Mouse (Mus musculus) bone marrow macrophage, adult 2 months (primary cell): ENCODE measurements at regions not wholly inside any gene's neighbourhood (a gene's known extent, or its start where the extent isn't known, plus 50 kb on each side); places are given as distances from the start of the nearest gene placed in this dataset.

Experiments
- H3K27ac ChIP-seq: 2 replicates; pipeline ENCODE4 v1.5.1; 2012; ENCODE audit warnings: low read depth, low read length; ENCODE audit not compliant: insufficient read depth
- H3K4me1 ChIP-seq: 2 replicates; pipeline ENCODE4 v1.6.1; 2012; ENCODE audit warnings: low read length; ENCODE audit not compliant: control insufficient read depth, insufficient read depth
- H3K4me3 ChIP-seq: 2 replicates; pipeline ENCODE4 v1.5.1; 2012; ENCODE audit warnings: mild to moderate bottlenecking, low read length, moderate library complexity; ENCODE audit not compliant: insufficient read depth
- CTCF ChIP-seq: IDR thresholded peaks from 2 replicates; pipeline ENCODE4 v1.5.1; 2012; ENCODE audit warnings: low read depth, mild to moderate bottlenecking, low read length, moderate library complexity
- POLR2A ChIP-seq: IDR thresholded peaks from 2 replicates; pipeline ENCODE4 v1.6.1; 2012; ENCODE audit warnings: mild to moderate bottlenecking, low read depth, low read length, borderline replicate concordance

DNA sequence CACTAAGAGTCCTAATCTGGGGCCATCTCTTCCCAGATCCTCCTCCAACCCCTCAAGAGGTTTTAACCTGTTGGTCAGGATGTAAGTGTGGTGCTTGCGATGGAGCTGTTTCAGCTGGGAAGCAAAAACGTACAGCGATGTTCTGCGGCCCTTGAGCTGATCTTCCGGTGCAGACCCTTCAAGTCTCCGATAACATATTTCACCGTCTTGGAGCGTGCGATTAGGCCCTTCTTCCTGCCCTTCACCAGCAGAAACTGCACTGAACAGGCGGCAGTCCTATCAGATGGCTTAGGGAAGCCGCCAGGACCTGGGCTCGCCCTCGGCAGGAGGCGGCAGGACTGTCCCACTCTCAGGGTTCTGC is 90.1 kb upstream of the Vps8 start:
- peaks cover 17% of the 10 kb centered on the region for H3K4me1 ChIP-seq
- TF ChIP-seq CTCF (no peak), POLR2A (no peak)
- H3K27ac ChIP-seq, result peak overlapping the region; percentile 41
- H3K4me3 ChIP-seq, result peak overlapping the region; percentile 70

DNA sequence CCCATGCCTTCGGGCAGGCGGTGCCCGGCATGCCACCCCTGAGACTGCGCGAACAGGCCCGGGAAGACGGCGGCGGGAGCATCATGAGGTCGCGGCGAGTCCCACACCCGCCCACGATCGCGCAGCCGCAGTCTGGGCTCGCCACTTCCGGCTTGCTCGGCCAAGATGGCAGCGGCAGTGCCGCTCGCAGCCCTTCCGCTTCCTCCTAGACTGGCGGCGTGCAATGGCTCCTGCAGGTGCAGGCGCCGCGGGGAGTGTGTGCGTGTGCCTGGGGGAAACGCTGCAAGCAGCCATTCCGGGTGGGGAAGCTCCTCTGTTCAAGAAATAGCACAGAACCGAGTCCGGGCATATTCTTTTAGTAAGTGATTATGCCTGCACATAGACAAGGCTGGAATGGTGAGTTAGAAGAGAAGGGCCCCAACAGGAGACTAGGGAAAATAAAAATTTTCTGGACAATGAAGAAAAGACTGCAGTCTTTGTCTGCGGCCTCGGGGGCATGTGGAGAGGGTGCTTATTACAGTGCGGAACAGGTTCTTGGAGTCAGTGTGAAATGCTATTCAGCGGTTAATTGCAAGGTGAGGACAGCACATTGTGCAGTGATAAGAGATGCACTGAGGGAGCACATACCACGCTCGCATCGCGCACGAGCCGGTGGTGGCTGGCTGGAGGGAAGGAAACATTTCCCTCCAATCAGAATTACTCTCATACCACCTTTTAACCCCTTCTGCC is 89.5 kb upstream of the Vps8 start:
- peak overlapping the region; percentile 55 for H3K27ac ChIP-seq
- H3K4me1 ChIP-seq, result peaks cover 17% of the 10 kb centered on the region
- TF ChIP-seq CTCF (no peak), POLR2A (0 out of 2 replicates have a peak, but pooled peaks have one; percentile 27)
- peak overlapping the region; percentile 70 for H3K4me3 ChIP-seq

DNA sequence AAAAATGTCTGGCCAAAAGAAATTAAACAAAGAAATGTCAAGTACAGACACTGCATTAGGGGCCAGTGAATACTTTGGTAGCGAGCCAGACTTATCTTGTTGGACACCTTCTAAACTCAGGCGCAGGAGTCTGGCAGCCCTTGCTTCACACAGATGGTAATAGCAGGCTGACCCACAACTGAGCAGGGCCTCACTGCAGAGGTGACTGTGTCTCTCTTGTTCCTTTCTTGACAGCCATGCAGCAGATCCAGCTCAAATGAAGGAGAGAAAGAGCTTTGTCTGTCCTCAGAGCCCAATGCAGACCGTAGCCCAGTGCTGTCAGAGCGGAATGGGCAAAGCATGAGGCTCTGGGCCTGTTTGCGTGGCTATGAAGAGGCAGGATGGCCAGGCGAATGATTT is 83.9 kb upstream of the Vps8 start:
- Histone ChIP-seq H3K4me1 (peaks cover 29% of the 10 kb centered on the region), H3K27ac (peak overlapping the region; percentile 67), H3K4me3 (no peak overlapping the region)
- TF ChIP-seq CTCF (no peak), POLR2A (no peak)

DNA sequence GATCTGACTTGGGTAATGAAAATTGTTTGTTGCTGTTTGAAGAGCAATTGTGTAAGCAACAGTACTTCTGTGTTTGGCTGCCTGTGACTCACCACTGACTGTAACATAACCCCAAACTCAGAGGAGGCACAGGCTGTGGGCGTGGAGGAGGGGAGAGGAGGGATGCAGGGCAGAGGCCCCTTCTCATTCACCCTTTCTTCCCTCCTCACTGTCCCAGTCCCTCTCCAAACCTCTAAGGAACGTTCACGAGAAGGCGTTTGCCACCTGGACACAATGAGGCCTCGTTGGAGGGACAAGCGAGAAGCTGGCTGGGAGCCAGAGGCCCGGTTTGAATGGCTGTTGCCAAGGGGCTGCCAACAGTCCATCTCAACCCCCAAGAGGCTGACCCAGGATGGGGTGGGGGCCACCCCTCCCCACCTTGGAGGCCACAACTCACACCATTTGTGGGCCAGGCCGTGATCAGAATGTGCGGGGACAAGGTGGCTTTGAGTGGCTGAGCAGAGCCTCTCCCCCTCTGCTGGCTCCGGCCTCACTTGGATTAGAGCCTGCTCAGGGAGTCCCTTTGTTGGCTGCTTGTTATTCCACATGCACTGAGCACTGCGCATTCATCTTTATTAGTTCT is 83.3 kb upstream of the Vps8 start:
- TF ChIP-seq POLR2A, result no peak
- TF ChIP-seq CTCF, result no peak
- no peak overlapping the region for H3K4me3 ChIP-seq
- H3K27ac ChIP-seq, result peak overlapping the region; percentile 67
- H3K4me1 ChIP-seq, result peaks cover 26% of the 10 kb centered on the region

DNA sequence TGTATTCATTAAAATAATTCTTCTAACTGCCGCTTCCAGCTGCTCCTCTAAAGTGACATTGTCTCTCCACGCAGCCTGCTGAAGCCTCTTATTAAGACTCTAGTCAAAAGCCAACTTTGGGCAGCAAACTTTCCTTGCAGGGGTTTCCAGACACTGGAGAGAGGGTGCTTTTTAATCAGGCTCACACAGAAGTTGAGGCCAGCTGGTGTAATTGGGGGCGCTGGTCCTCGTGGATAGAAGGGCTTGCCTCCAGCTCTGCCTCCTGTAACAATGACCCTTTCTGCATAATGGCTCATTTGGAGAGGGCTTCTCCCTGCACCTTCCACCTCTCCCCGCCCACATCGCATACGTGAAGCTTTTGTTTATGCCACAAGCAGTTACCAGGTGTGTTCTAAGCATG is 82.8 kb upstream of the Vps8 start:
- Histone ChIP-seq H3K27ac (no peak overlapping the region), H3K4me3 (no peak overlapping the region), H3K4me1 (peaks cover 26% of the 10 kb centered on the region)
- TF ChIP-seq POLR2A (no peak), CTCF (no peak)

DNA sequence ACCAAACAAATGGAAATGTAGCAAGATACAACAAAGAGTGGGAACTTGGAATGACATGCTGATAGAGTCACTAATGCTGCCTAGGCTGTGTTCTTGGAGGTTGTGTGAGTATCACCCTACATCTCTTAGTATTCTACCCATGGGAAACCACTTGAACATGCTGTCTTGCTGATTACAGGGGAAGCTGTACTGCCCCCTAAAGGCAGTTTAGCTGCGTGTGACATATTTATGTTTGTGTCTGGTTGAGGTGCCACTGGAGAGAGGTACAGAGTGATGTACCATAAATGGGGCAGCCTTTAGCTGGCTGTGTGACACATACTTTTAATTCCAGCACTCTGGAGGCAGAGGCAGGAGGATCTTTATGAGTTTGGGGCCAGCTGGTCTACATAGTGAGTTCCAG is 73.0 kb upstream of the Vps8 start:
- no peak for TF ChIP-seq CTCF
- TF ChIP-seq POLR2A, result no peak

DNA sequence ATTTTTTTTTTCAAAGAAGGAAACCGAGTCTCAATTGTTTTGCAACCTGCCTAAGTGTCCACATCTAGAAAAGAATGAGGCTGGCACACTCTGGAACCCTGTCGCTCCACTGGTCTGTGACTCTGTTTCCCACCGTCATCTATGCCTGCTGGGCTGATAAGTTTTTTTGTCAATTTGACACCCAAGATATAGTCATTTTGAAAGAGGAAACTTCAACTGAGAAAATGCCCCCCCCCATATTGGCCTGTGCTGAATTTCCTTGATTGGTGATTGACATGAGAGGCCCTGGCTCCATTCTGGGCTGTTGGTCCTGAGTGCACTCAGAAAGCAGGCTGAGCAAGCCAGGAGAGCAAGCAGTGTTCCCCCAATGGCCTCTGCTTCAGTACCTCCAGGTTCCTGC is 71.6 kb upstream of the Vps8 start:
- H3K27ac ChIP-seq, result no peak overlapping the region
- no peak overlapping the region for H3K4me3 ChIP-seq
- TF ChIP-seq POLR2A, result no peak
- TF ChIP-seq CTCF, result no peak
- H3K4me1 ChIP-seq, result peaks cover 6% of the 10 kb centered on the region; the same call in 1 of the 2 replicates

More for the DNA sequence above, 73.0 kb upstream of the Vps8 start:
- no peaks in the 10 kb centered on the region for H3K4me1 ChIP-seq
- no peak overlapping the region for H3K27ac ChIP-seq
- no peak overlapping the region for H3K4me3 ChIP-seq

DNA sequence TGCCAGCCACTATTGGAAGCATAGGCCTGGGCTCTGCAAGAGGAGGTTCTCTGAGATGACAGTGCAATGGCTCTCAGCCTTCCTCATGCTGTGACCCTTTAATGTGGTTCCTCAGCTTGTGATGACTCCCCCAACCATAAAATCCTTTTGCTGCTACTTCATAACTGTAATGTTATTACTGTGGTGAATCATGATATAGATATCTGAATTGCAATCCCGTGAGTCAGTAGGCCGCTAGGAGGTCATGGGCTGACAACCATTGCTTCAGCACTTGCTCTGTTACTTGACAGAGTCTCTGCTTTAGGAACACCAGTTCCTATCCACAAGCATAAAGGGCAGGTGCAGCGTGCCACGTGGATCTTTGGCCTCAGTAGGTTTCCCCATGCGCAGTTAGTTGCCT is 69.8 kb upstream of the Vps8 start:
- TF ChIP-seq POLR2A (no peak), CTCF (no peak)
- H3K4me1 ChIP-seq, result peaks cover 6% of the 10 kb centered on the region; the same call in 1 of the 2 replicates
- no peak overlapping the region for H3K27ac ChIP-seq
- no peak overlapping the region for H3K4me3 ChIP-seq

DNA sequence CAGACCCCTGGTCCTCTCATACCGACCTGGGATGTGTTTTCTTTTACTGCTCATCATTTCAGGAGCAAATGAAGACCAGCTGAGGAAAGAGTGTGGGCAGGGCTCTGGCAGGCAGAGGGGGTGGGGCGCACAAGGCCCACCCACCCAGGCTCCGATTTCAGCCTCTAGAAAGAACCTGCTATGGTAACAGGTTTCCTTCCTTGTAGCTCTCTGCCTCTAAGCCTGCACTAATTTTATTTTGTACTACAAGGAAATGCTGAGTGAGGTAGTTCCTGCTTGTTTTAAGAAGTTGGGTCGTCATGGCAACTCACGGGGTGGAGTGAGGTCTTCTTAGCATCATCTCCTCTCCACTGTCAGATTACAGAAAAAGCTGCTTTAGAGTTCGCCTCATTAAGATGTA is 69.4 kb upstream of the Vps8 start:
- Histone ChIP-seq H3K4me3 (no peak overlapping the region), H3K27ac (no peak overlapping the region), H3K4me1 (peaks cover 8% of the 10 kb centered on the region; the same call in 1 of the 2 replicates)
- no peak for TF ChIP-seq CTCF
- no peak for TF ChIP-seq POLR2A

DNA sequence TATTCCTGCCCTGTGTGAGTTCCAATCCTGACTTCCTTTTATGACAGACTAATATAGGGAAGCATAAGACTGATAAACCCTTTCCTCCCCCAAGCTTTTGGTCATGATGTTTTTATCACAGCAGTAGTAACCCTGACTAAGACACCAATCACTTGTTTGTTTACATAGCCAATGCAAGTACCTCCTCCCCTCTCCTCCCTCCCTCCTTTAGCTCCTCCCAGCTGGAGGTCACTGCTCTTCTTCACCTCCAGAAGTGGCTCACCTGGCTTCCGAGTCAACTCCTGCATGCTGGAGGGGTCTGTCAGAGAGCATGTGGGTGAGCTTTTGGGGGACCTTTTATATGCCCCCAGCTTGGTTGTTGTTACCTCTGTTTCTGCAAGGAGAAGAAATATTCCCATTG is 67.3 kb upstream of the Vps8 start:
- no peak overlapping the region for H3K4me3 ChIP-seq
- peaks cover 13% of the 10 kb centered on the region for H3K4me1 ChIP-seq
- H3K27ac ChIP-seq, result no peak overlapping the region
- TF ChIP-seq CTCF (no peak), POLR2A (no peak)
